Mouse (Mus musculus) midbrain, embryonic 14.5 days (tissue): ENCODE data around the gene Gm20388. TPM values are rescaled to one million over a fixed set of nuclear protein-coding genes. Genes with fewer than 3 reads are reported as not detected.

Experiments used
- ATAC-seq: fragments of 200-750 bp; cut with Nextera tagmentation; 2 replicates; pipeline ENCODE4 v1.8.0; 2017; ENCODE audit warnings: moderate number of reproducible peaks, moderate library complexity; ENCODE audit not compliant: low FRiP score, low TSS enrichment
- DNase-seq: peaks from one replicate; pipeline ENCODE4 v3.0.0-alpha.2; 2015
- H3K27ac ChIP-seq: fragments of 300-500 bp; sonication (generic); replicated peaks from 2 replicates; pipeline ENCODE4 v1.5.1; 2014; ENCODE audit warnings: mild to moderate bottlenecking, low read depth, low read length, moderate library complexity
- H3K27me3 ChIP-seq: fragments of 300-500 bp; sonication (generic); 2 replicates; pipeline ENCODE4 v1.6.1; 2014; ENCODE audit warnings: low read length, control low read depth, mixed read lengths; ENCODE audit not compliant: control insufficient read depth, insufficient read depth
- H3K36me3 ChIP-seq: fragments of 300-500 bp; sonication (generic); 2 replicates; pipeline ENCODE4 v1.6.1; 2014; ENCODE audit warnings: low read length, control low read depth; ENCODE audit not compliant: control insufficient read depth, insufficient read depth
- H3K4me1 ChIP-seq: fragments of 300-500 bp; sonication (generic); 2 replicates; pipeline ENCODE4 v1.6.1; 2014; ENCODE audit warnings: mild to moderate bottlenecking, antibody characterized with exemption, low read length, control low read depth; ENCODE audit not compliant: control insufficient read depth, insufficient read depth
- H3K4me2 ChIP-seq: fragments of 300-500 bp; sonication (generic); 2 replicates; pipeline ENCODE4 v1.6.1; 2014; ENCODE audit warnings: mild to moderate bottlenecking, low read length, moderate library complexity
- H3K4me3 ChIP-seq: fragments of 300-500 bp; sonication (generic); replicated peaks from 2 replicates; pipeline ENCODE4 v1.5.1; 2014; ENCODE audit warnings: low read depth, low read length
- H3K9ac ChIP-seq: fragments of 300-500 bp; sonication (generic); replicated peaks from 2 replicates; pipeline ENCODE4 v1.6.1; 2014; ENCODE audit warnings: mild to moderate bottlenecking, low read length, moderate library complexity
- H3K9me3 ChIP-seq: fragments of 300-500 bp; sonication (generic); 2 replicates; pipeline ENCODE4 v1.6.1; 2016; ENCODE audit warnings: low read length, control low read depth, mixed read lengths; ENCODE audit not compliant: control insufficient read depth
- WGBS: fragments of 180-500 bp; shearing (Covaris S2); extraction: QIAGEN DNeasy Blood & Tissue Kit; methylation state at CpG from one replicate; pipeline ENCODE4 v1.1.7; 2014; 5-methylcytosine and 5-hydroxymethylcytosine counted together
- polyA plus RNA-seq: library from polyadenylated mRNA; unstranded; fragments of >200 nt; fragmentation: Nextera tagmentation; extraction: Ambion mirVana; gene quantifications from 2 replicates; pipeline ENCODE4 v1.2.1, GENCODE M21; 2014

The Gm20388 gene
- polyA plus RNA-seq, 1 experiment from 2014 or later = 4.1 TPM

DNA sequence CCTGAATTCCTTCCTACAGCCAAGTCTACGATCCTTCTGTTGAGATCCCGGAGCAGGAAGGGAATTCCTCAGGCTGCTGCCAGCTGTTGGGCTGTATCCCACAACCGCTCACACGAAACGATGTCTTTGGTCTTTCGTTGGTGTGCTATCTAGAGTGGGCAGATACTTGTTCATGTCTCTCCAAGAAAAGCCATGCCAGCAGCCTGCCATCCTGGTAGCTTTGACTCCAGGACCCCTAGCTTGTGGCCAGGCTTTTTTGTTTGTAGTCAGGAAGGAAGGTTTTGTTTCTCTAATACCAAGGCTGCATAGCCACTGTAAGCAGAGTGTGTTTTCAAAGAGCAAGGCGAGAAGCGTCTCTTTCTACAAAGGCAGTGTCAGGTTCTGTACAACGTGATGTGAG lies 193.3 kb downstream of the Gm20388 start:
- H3K4me3 ChIP-seq = no peak overlapping the region
- H3K36me3 ChIP-seq = 0 out of 2 replicates have a peak, but pooled peaks cover 2% of the 10 kb centered on the region
- WGBS = 93% methylated on average over 9 of the region's 9 CpGs
- DNase-seq (no peak), ATAC-seq (no peak)
- H3K27ac ChIP-seq = no peak overlapping the region
- no peak overlapping the region for H3K9ac ChIP-seq
- no peaks in the 10 kb centered on the region for H3K9me3 ChIP-seq
- H3K27me3 ChIP-seq = no peaks in the 10 kb centered on the region
- H3K4me2 ChIP-seq = no peak overlapping the region
- peaks cover 20% of the 10 kb centered on the region for H3K4me1 ChIP-seq

DNA sequence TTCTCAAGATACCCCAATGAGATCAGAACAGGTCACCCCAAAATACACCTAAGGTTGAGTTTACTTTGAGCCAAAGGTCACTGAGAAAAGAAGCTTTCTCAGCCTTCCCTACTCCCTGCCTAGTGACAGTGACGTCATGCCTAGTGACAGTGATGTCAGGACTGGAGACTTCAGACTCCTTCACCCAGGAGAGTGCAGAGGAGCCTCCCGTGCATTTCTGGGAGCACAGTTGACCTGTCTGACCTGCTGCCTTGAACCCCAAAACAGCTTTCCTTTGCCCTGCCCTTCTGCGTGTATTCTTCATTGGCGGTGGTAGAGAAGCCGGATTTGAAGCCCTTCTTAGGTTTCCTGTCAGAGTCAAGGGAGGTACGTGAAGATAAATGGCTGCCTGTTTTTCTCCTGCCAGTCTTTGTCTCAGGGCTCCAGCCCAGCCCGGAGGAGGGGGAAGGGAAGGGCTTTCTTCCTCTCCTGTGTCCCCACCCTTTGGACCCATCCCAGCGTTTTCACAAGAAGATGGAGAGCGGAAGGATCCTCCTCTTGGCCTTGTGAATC lies 194.2 kb downstream of the Gm20388 start:
- 70% methylated on average over 9 of the region's 9 CpGs for WGBS
- Histone ChIP-seq H3K9ac (no peak overlapping the region), H3K27ac (no peak overlapping the region), H3K9me3 (no peaks in the 10 kb centered on the region), H3K36me3 (0 out of 2 replicates have a peak, but pooled peaks cover 2% of the 10 kb centered on the region), H3K4me2 (no peak overlapping the region), H3K27me3 (no peaks in the 10 kb centered on the region), H3K4me3 (no peak overlapping the region), H3K4me1 (peaks cover 18% of the 10 kb centered on the region)
- DNase-seq = no peak
- no peak for ATAC-seq

DNA sequence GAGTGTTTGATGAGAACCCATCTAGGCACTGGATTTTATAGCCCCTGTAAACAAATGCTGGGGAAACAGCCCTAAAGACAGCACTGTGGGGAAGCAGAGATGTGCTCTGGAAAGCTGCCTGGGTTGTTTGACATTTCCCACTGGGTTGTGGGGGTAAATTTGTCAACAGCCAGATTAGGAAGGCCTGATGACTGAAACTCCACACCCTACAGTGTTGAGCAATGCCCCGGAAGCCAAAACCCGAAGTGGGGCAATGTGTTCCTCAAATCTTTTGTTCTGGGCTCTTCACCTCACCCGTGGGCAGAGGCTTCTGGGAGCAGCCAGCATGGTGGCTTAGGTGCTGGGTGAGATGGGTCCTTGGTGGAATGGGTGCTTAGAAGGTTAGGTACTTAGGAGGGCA lies 198.5 kb downstream of the Gm20388 start:
- Histone ChIP-seq H3K4me3 (no peak overlapping the region), H3K9me3 (no peaks in the 10 kb centered on the region), H3K9ac (no peak overlapping the region), H3K4me1 (peaks cover 6% of the 10 kb centered on the region; the same call in 1 of the 2 replicates), H3K27me3 (no peaks in the 10 kb centered on the region), H3K36me3 (0 out of 2 replicates have a peak, but pooled peaks cover 2% of the 10 kb centered on the region), H3K4me2 (no peak overlapping the region), H3K27ac (no peak overlapping the region)
- ATAC-seq (no peak), DNase-seq (no peak)
- 73% methylated on average over 3 of the region's 3 CpGs for WGBS

DNA sequence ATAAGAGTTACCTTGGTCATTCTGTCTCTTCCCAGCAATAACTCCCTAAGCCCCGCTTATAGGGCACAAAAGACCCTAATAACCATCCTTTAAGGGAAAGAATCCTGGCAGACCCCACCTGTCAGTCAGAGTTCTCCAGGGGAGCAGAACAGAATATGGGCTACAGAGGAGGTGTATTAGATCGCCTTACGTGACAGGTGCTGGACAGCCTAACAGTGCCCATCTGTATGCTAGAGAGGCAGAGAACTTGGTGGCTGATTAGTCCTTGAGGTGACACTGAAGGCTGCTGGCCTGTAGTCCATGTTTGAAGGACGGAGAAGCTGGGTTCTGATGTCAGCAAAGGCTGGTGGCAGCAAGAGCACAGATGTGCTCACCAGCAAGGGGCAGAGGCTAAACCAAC lies 200.3 kb downstream of the Gm20388 start:
- H3K4me1 ChIP-seq = peaks cover 14% of the 10 kb centered on the region
- H3K36me3 ChIP-seq = 0 out of 2 replicates have a peak, but pooled peaks cover 2% of the 10 kb centered on the region
- DNase-seq = no peak
- no peak overlapping the region for H3K9ac ChIP-seq
- H3K27ac ChIP-seq = no peak overlapping the region
- WGBS = 87% methylated on average over 4 of the region's 4 CpGs
- peaks cover 4% of the 10 kb centered on the region; the same call in 1 of the 2 replicates for H3K27me3 ChIP-seq
- H3K9me3 ChIP-seq = no peaks in the 10 kb centered on the region
- H3K4me3 ChIP-seq = no peak overlapping the region
- no peak for ATAC-seq
- no peak overlapping the region for H3K4me2 ChIP-seq

DNA sequence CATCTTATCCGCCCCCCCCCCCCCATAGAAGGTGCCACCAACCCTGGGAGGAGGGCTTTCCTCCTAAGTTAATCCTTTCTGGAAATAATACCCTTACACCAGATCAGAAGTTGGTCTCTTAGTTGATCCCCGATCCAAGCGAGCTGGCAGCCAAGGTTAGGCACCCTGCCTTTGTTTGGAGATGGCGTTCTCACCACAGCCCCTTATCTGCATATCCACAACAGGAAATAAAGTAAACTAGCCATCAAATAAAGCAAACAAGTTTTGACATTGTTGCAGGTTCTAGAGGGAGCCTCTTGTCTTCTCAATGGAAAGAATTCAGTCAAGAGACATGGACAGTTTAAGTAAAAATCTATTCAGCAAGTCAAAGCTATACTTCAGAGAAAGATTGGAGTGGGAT lies 200.7 kb downstream of the Gm20388 start:
- no peak for ATAC-seq
- H3K4me3 ChIP-seq = no peak overlapping the region
- H3K27me3 ChIP-seq = peaks cover 7% of the 10 kb centered on the region; the same call in 1 of the 2 replicates
- H3K4me1 ChIP-seq = peaks cover 14% of the 10 kb centered on the region
- no peak overlapping the region for H3K27ac ChIP-seq
- H3K4me2 ChIP-seq = no peak overlapping the region
- H3K36me3 ChIP-seq = 0 out of 2 replicates have a peak, but pooled peaks cover 2% of the 10 kb centered on the region
- H3K9me3 ChIP-seq = no peaks in the 10 kb centered on the region
- no peak for DNase-seq
- no peak overlapping the region for H3K9ac ChIP-seq
- 68% methylated on average over 3 of the region's 4 CpGs for WGBS

DNA sequence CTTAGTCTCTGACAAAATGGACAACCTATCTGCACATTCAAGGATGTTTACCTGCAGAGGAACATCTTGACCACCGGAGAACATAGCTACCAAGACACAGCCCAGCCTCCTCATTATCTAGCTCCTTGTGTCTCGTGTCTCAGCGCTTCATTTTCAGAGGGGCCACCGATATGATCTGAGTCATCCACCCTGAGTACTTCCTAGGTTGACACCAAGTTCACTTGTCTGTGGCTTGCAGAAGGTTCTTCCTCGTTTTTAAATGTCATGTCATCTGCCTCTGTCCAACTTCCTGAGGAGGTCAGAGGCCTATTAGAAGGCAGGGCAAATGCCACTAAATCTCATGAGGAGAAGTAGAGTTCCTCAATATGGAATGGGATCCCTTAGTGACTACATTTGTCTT lies 201.9 kb downstream of the Gm20388 start:
- Histone ChIP-seq H3K4me1 (peaks cover 14% of the 10 kb centered on the region), H3K4me2 (no peak overlapping the region), H3K9me3 (no peaks in the 10 kb centered on the region), H3K36me3 (0 out of 2 replicates have a peak, but pooled peaks cover 2% of the 10 kb centered on the region), H3K4me3 (no peak overlapping the region), H3K27ac (no peak overlapping the region), H3K27me3 (peaks cover 7% of the 10 kb centered on the region; the same call in 1 of the 2 replicates), H3K9ac (no peak overlapping the region)
- WGBS = 89% methylated on average over 5 of the region's 5 CpGs
- DNase-seq (no peak), ATAC-seq (no peak)

DNA sequence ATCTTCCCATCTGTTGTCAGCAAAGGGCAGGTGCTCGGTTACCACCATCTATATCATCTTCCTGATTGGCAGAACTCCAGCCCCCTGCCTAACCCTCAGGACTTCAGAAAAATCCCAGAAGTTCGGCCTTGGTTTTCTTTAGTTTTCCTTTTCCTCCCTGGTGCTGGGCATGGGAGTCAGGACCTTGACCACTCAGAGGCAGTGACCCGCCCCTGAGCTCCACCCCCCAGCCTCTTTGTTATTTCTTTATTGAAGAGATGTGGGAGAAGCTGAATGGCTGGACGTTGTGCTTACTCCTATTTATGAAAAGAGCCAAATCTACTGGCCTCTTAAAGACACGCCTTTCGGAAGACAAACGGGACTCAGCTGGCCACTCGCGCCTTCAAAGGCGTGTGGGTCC lies 202.7 kb downstream of the Gm20388 start:
- no peak for ATAC-seq
- Histone ChIP-seq H3K4me2 (peak overlapping the region; percentile 66), H3K9me3 (no peaks in the 10 kb centered on the region), H3K36me3 (no peaks in the 10 kb centered on the region), H3K27me3 (peaks cover 7% of the 10 kb centered on the region; the same call in 1 of the 2 replicates), H3K9ac (peak overlapping the region; percentile 53), H3K4me3 (peak overlapping the region; percentile 40), H3K4me1 (peaks cover 14% of the 10 kb centered on the region), H3K27ac (peak overlapping the region; percentile 82)
- 3% methylated on average over 10 of the region's 10 CpGs for WGBS
- no peak for DNase-seq

DNA sequence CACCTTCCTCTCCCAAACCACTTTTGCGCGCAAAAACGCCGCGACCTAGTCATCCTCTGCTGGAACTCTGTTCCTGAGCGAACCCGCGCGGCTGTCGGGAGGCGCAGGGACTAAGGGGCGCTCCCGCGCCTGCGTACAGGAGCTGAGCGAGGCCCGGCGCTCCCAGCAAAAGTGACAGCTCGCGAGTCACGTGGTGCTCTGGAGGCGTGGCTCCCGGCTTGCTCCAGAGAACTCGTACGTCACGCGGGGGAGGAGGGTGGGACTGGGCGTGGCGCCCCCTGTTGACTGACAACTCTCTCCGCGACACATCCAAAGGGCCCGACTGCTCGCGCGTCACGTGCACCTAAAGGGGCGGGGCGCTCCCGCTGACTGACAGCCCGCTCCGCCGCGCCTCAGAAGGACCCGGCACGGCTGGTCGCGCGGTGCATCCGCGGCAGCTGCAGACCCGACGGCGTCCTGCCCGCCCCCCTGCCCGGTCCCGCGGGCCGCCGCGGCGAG lies 203.2 kb downstream of the Gm20388 start, which contains the start of gene 6430548M08Rik:
Gene 6430548M08Rik, plus strand, starts transcription at position 395 of the 498 bp plus-strand sequence.
- peaks cover 14% of the 10 kb centered on the region for H3K4me1 ChIP-seq
- under 1% methylated on average over 59 of the region's 61 CpGs for WGBS
- DNase-seq (peak; percentile 100), ATAC-seq (peak; percentile 97)
- peaks cover 7% of the 10 kb centered on the region; the same call in 1 of the 2 replicates for H3K27me3 ChIP-seq
- H3K36me3 ChIP-seq = no peaks in the 10 kb centered on the region
- H3K4me3 ChIP-seq = peak within 1 kb of the TSS; percentile 72
- H3K4me2 ChIP-seq = peak within 1 kb of the TSS; percentile 70
- H3K9ac ChIP-seq = peak within 1 kb of the TSS; percentile 71
- H3K27ac ChIP-seq = peak within 1 kb of the TSS; percentile 82
- H3K9me3 ChIP-seq = no peaks in the 10 kb centered on the region
